Mouse (Mus musculus) naive thymus-derived CD4-positive, alpha-beta T cell, adult 2 months (primary cell): ENCODE data around the gene Acod1.

ENCODE experiments used
- DNase-seq: peaks from one replicate; pipeline ENCODE4 v3.0.0-alpha.2; 2011; ENCODE audit warnings: low read depth

Gene Acod1

DNA sequence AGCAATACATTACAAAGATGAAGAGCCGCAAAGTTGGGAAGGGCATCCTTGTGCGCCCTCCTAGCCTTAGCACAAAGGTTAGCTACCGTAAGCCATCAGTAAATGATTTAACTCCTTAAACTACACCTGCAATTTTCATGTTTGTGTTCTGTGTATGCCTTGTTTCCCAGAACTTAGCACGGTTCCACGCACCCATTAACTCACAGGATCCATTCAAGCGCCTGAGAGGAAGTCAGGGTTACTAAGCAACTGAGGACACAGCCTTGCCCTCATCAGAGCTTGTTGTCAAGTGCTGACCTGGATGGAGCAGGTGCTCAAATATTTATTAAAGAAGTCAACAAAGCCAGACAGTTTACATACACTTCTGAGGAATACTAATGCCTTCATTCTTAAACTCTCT lies 55.5 kb downstream of the Acod1 start:
- DNase-seq, result no peak

DNA sequence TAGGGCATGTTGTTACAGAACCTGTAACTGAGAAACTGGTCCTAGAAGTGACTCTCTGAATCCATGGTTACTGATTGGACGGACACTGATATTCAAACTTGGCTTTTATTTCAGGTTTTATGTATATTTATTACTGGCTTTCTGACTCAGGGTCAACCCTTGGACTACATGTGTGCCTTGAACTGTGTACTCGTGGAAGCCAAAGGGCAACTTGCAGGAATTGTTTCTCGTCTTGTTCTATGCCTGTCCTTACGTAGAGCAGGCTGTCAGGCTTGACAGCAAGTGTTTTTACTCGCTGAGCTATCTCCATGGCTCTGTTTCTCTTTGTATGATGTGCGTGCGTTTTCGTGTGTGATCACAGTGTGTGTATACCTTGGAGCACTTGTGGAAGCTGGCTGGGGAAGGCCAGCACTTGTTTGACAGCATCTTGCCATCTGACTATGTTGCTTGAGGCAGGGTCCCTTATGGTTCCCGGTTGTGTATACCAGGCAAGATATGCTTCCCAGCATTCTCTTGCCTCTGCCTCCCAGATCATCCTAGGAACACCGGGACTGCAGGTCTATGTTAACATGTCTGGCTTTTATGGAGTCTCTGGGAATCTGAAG lies 56.1 kb downstream of the Acod1 start:
- no peak for DNase-seq
